Mouse (Mus musculus): Measurements from ENCODE around the gene Serpine2.

- TF ChIP-seq POLR2AphosphoS2 (IDR thresholded peaks at IDR 0.05; ENCODE audit: insufficient read length, low read depth), result no peak
- TF ChIP-seq POLR2A (IDR thresholded peaks at IDR 0.05; ENCODE audit: insufficient read length, low read depth), result no peak
Observed at GRCm38 (mm10) chr1:79759436-79759972, 101.5 kb downstream of the Serpine2 start.
